In genomic region chr19:41629532-41629931, GRCm38 (mm10) we compare ENCODE assay signal across 9 mouse cellular contexts. TPM values are rescaled to one million over a fixed set of nuclear protein-coding genes. Genes with fewer than 3 reads are reported as not detected.
DNase-seq lines count a peak whose midpoint lies in the region; ATAC-seq lines count a peak whose summit lies in the region.
"Had no signal": no experiment of that assay in that cellular context is flagged by ENCODE, and none has a peak within 500 bp of the region (broad histone marks: within the 10 kb centered on the region; RNA-seq: fewer than 3 reads in every experiment).

No protein-coding gene starts in this region.

- no peaks in the 10 kb centered on the region for H3K36me3 ChIP-seq in liver, embryonic 11.5 days (ENCODE audit: control insufficient read depth, insufficient read depth, low read length)
- no peaks in the 10 kb centered on the region for H3K36me3 ChIP-seq in liver, embryonic 12.5 days
- H3K36me3 ChIP-seq in limb, embryonic 10.5 days, result no peaks in the 10 kb centered on the region
- peaks cover 21% of the 10 kb centered on the region for H3K36me3 ChIP-seq in neural tube, embryonic 12.5 days

- peak; percentile 45 for DNase-seq in liver, embryonic 11.5 days (ENCODE audit: low spot score)
- DNase-seq in T-cell, adult 2 months (ENCODE audit: low spot score), result peak; percentile 35
- DNase-seq in embryo, embryonic 10 days (ENCODE audit: low spot score), result peak; percentile 84
- peak; percentile 71 for DNase-seq in heart, postnatal 4 days
- peak; percentile 63 for DNase-seq in limb, embryonic 10.5 days (ENCODE audit: low spot score)
- DNase-seq in yolk sac, embryonic 10.5 days (ENCODE audit: low spot score), result peak; percentile 13

- no peaks in the 10 kb centered on the region for H3K27me3 ChIP-seq in liver, embryonic 11.5 days (replicated peaks; ENCODE audit: control insufficient read depth, insufficient read depth, low read length)
- H3K27me3 ChIP-seq in liver, embryonic 12.5 days (replicated peaks), result no peaks in the 10 kb centered on the region; the same call in 1 of the 2 replicates
- H3K27me3 ChIP-seq in limb, embryonic 10.5 days (ENCODE audit: low read depth, poor library complexity, severe bottlenecking), result 0 out of 2 replicates have a peak, but pooled peaks cover 6% of the 10 kb centered on the region
- no peaks in the 10 kb centered on the region for H3K27me3 ChIP-seq in neural tube, embryonic 12.5 days (replicated peaks)

- no peak overlapping the region for H3K27ac ChIP-seq in liver, embryonic 11.5 days (ENCODE audit: low read depth, low read length)
- no peak overlapping the region for H3K27ac ChIP-seq in liver, embryonic 12.5 days
- no peak overlapping the region for H3K27ac ChIP-seq in limb, embryonic 10.5 days
- H3K27ac ChIP-seq in neural tube, embryonic 12.5 days, result no peak overlapping the region

- no peak for ATAC-seq in liver, embryonic 11.5 days (replicated peaks; ENCODE audit: low FRiP score)
- no peak for ATAC-seq in liver, embryonic 12.5 days
- peak; percentile 41; the same call in 1 of the 2 replicates for ATAC-seq in neural tube, embryonic 12.5 days (ENCODE audit: low FRiP score, low read depth)

- H3K9me3 ChIP-seq in liver, embryonic 11.5 days (ENCODE audit: control insufficient read depth, low read length), result no peaks in the 10 kb centered on the region
- H3K9me3 ChIP-seq in liver, embryonic 12.5 days (replicated peaks), result no peaks in the 10 kb centered on the region
- H3K9me3 ChIP-seq in limb, embryonic 10.5 days (replicated peaks), result no peaks in the 10 kb centered on the region
- H3K9me3 ChIP-seq in neural tube, embryonic 12.5 days, result 0 out of 2 replicates have a peak, but pooled peaks cover 4% of the 10 kb centered on the region

- H3K4me2 ChIP-seq in liver, embryonic 11.5 days, result no peak overlapping the region
- no peak overlapping the region for H3K4me2 ChIP-seq in liver, embryonic 12.5 days
- H3K4me2 ChIP-seq in neural tube, embryonic 12.5 days (replicated peaks), result no peak overlapping the region

- no peak overlapping the region for H3K9ac ChIP-seq in liver, embryonic 11.5 days (ENCODE audit: low read depth, low read length)
- H3K9ac ChIP-seq in liver, embryonic 12.5 days, result no peak overlapping the region
- H3K9ac ChIP-seq in neural tube, embryonic 12.5 days, result no peak overlapping the region

- H3K4me3 ChIP-seq in liver, embryonic 11.5 days (ENCODE audit: low read depth, low read length), result no peak overlapping the region
- no peak overlapping the region for H3K4me3 ChIP-seq in liver, embryonic 12.5 days
- no peak overlapping the region for H3K4me3 ChIP-seq in limb, embryonic 10.5 days
- no peak overlapping the region for H3K4me3 ChIP-seq in neural tube, embryonic 12.5 days
- H3K4me3 ChIP-seq: myocyte had no signal

- WGBS in liver, embryonic 11.5 days, result 42% methylated on average over 5 of the region's 5 CpGs
- WGBS in liver, embryonic 12.5 days (ENCODE audit: insufficient replicate concordance), result 38% methylated on average over 5 of the region's 5 CpGs
- WGBS in limb, embryonic 10.5 days, result 45% methylated on average over 5 of the region's 5 CpGs
- 48% methylated on average over 5 of the region's 5 CpGs for WGBS in neural tube, embryonic 12.5 days

- H3K4me1 ChIP-seq in liver, embryonic 11.5 days (replicated peaks; ENCODE audit: control insufficient read depth, insufficient read depth, low read length), result no peaks in the 10 kb centered on the region
- no peaks in the 10 kb centered on the region for H3K4me1 ChIP-seq in liver, embryonic 12.5 days
- H3K4me1 ChIP-seq in limb, embryonic 10.5 days, result no peaks in the 10 kb centered on the region
- H3K4me1 ChIP-seq in neural tube, embryonic 12.5 days, result no peaks in the 10 kb centered on the region

RNA-seq across cellular contexts. Expression of gene Gm340, which starts 47.4 kb away (rescaled TPM):
- polyA plus RNA-seq in liver, embryonic 11.5 days (2014; fragmentation: Nextera tagmentation; extraction: Ambion mirVana), result 3.4 and 4.1 TPM in 2 replicates
- 2.2 and 2.8 TPM in 2 replicates for polyA plus RNA-seq in liver, embryonic 12.5 days (2016; fragmentation: Nextera tagmentation; extraction: Ambion mirVana)
- 10 to 100 TPM; 15.4 to 16.3 TPM for total RNA-seq in heart, postnatal 4 days (2021)
- polyA plus RNA-seq in limb, embryonic 10.5 days (2016; fragmentation: Nextera tagmentation; extraction: Ambion mirVana), result 2.3 and 2.8 TPM in 2 replicates
- polyA plus RNA-seq in neural tube, embryonic 12.5 days (2016; fragmentation: Nextera tagmentation; extraction: Ambion mirVana), result 3.1 and 3.4 TPM in 2 replicates

Comparison
In these comparisons a context has a peak if more than half of its experiments do, and no peak if none do; other contexts are left out.
1. DNase-seq: peak in every context shown above with its lines; median percentile 84 in embryo, embryonic 10 days; 71 in heart, postnatal 4 days; 63 in limb, embryonic 10.5 days; 45 in liver, embryonic 11.5 days; 35 in T-cell, adult 2 months; 13 in yolk sac, embryonic 10.5 days.